Mouse (Mus musculus): ENCODE results near the gene Gm4302. TPM values are rescaled to one million over a fixed set of nuclear protein-coding genes. Genes with fewer than 3 reads are reported as not detected.

The Gm4302 gene
- polyA plus RNA-seq (2012; rRNA removed), result not detected in 2 replicates

GRCm38 (mm10) chr10:100340536-100340935 is at the start of gene Gm4302:
Gene Gm4302, plus strand, starts transcription at chr10:100340836.

GRCm38 (mm10) chr10:100335376-100335775 is 5.3 kb upstream of the Gm4302 start, which contains the start of gene Gm4301:
Gene Gm4301, plus strand, starts transcription at chr10:100335676.

GRCm38 (mm10) chr10:100345672-100346071 is 5.0 kb downstream of the Gm4302 start, which contains the start of gene Gm4303:
Gene Gm4303, plus strand, starts transcription at chr10:100345972.

GRCm38 (mm10) chr10:100350793-100351192 is 10.2 kb downstream of the Gm4302 start, which contains the start of gene Gm4305:
Gene Gm4305, plus strand, starts transcription at chr10:100351093.

GRCm38 (mm10) chr10:100361038-100361437 is 20.4 kb downstream of the Gm4302 start, which contains the start of gene Gm4307:
Gene Gm4307, plus strand, starts transcription at chr10:100361338.

GRCm38 (mm10) chr10:100382460-100382859 is 41.8 kb downstream of the Gm4302 start, which contains the start of gene Gm4312:
Gene Gm4312, minus strand, starts transcription at chr10:100382560.

Other genes starting within 250 kb of the Gm4302 start
- not detected in 2 replicates for gene Gm4301, start 5.2 kb upstream of the Gm4302 start, polyA plus RNA-seq (2012; rRNA removed)
- gene Gm4303, start 5.1 kb downstream of the Gm4302 start, polyA plus RNA-seq (2012; rRNA removed), result not detected in 2 replicates
- not detected in 2 replicates for gene Gm4305, start 10.3 kb downstream of the Gm4302 start, polyA plus RNA-seq (2012; rRNA removed)
- not detected in 2 replicates for gene Gm4307, start 20.5 kb downstream of the Gm4302 start, polyA plus RNA-seq (2012; rRNA removed)
- gene Gm4312, start 41.7 kb downstream of the Gm4302 start, polyA plus RNA-seq (2012; rRNA removed), result not detected in 2 replicates
- 7.0 and 8.7 TPM in 2 replicates for gene Tmtc3, start 146.5 kb downstream of the Gm4302 start, polyA plus RNA-seq (2012; rRNA removed)
- gene Cep290, start 146.7 kb downstream of the Gm4302 start, polyA plus RNA-seq (2012; rRNA removed), result 0.20 TPM in 2 replicates
- 6.1 and 6.9 TPM in 2 replicates for gene 4930430F08Rik, start 249.6 kb downstream of the Gm4302 start, polyA plus RNA-seq (2012; rRNA removed)
- gene 1700017N19Rik, start 249.6 kb downstream of the Gm4302 start, polyA plus RNA-seq (2012; rRNA removed), result not detected in 2 replicates

Measured in ovary, adult 2 months (tissue).